8 mouse cellular contexts compared by ENCODE assay signal in the genomic region with DNA sequence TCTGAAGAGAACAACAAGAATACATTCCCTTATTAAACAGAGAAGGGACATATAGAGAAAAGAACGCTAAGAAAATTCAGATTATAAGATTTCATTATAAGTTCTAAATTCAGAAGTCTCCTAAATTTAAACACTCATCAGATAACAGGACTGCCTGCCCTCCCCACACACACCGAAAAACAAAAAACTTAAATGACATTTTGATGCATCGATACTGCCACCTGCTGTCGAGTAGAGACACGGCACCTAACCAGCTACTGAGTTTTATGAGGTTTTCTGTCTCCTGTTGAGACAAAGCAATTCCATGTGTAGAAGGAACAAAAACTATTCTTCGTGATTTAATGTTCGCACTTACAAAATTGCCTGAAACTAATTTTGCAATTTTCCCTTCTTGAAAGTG. TPM values are rescaled to one million over a fixed set of nuclear protein-coding genes. Genes with fewer than 3 reads are reported as not detected.
A peak's percentile ranks its signal among the peaks of the same experiment; 100 is the strongest.
DNase-seq lines count a peak whose midpoint lies in the region; ATAC-seq and TF ChIP-seq lines count a peak whose summit lies in the region.

No protein-coding gene starts in this region.

- peak overlapping the region; percentile 45 for H3K4me3 ChIP-seq in embryonic facial prominence, embryonic 13.5 days
- H3K4me3 ChIP-seq in heart, adult 2 months, result peak overlapping the region; percentile 37
- peak overlapping the region; percentile 49 for H3K4me3 ChIP-seq in limb, embryonic 10.5 days
- H3K4me3 ChIP-seq in midbrain, embryonic 12.5 days, result peak overlapping the region; percentile 37

- TF ChIP-seq CTCF in heart, adult 2 months (IDR thresholded peaks at IDR 0.05), result peak; percentile 88

- no peaks in the 10 kb centered on the region for H3K36me3 ChIP-seq in embryonic facial prominence, embryonic 13.5 days
- H3K36me3 ChIP-seq in heart, adult 2 months (ENCODE audit: control insufficient read depth, insufficient read depth, low read length), result no peaks in the 10 kb centered on the region
- H3K36me3 ChIP-seq in limb, embryonic 10.5 days, result no peaks in the 10 kb centered on the region
- no peaks in the 10 kb centered on the region for H3K36me3 ChIP-seq in midbrain, embryonic 12.5 days

- no peak for TF ChIP-seq POLR2A in heart, adult 2 months (IDR thresholded peaks at IDR 0.05; ENCODE audit: insufficient read depth, low read depth, low read length)

- DNase-seq in 3134 (ENCODE audit: extremely low read depth, insufficient read length, low spot score), result peak; percentile 11
- peak; percentile 27 for DNase-seq in adrenal gland, adult 8-10 months
- DNase-seq in heart, adult 2 months, result peak; percentile 28 to 40
- peak; percentile 45 for DNase-seq in kidney, adult 18-20 months
- peak; percentile 73 for DNase-seq in limb, embryonic 10.5 days (ENCODE audit: low spot score)
- DNase-seq in spleen, postnatal 36 days (ENCODE audit: low spot score in 2 of 2), result peak; percentile 3 to 25

- H3K9me3 ChIP-seq in embryonic facial prominence, embryonic 13.5 days, result no peaks in the 10 kb centered on the region
- H3K9me3 ChIP-seq in limb, embryonic 10.5 days (replicated peaks), result no peaks in the 10 kb centered on the region
- no peaks in the 10 kb centered on the region for H3K9me3 ChIP-seq in midbrain, embryonic 12.5 days

- no peak for ATAC-seq in embryonic facial prominence, embryonic 13.5 days (ENCODE audit: insufficient number of reproducible peaks, insufficient read depth, low FRiP score, low TSS enrichment, low read depth)
- peak; percentile 70 for ATAC-seq in midbrain, embryonic 12.5 days (ENCODE audit: low FRiP score, low read depth)

- intact Hi-C loops in heart, adult 2 months (cut with DNase I), result loop anchor here (1.0 kb wide), 1 partner anchor 473 kb away; no protein-coding TSS in a partner anchor

- no peak for TF ChIP-seq EP300 in heart, adult 2 months (IDR thresholded peaks at IDR 0.05; ENCODE audit: insufficient read depth, low read depth, low read length)

- H3K4me1 ChIP-seq in embryonic facial prominence, embryonic 13.5 days, result no peaks in the 10 kb centered on the region; the same call in 1 of the 2 replicates
- no peaks in the 10 kb centered on the region; the same call in 1 of the 2 replicates for H3K4me1 ChIP-seq in heart, adult 2 months (ENCODE audit: control insufficient read depth, insufficient read depth, low read length)
- peaks cover 35% of the 10 kb centered on the region for H3K4me1 ChIP-seq in limb, embryonic 10.5 days
- 0 out of 2 replicates have a peak, but pooled peaks cover 2% of the 10 kb centered on the region for H3K4me1 ChIP-seq in midbrain, embryonic 12.5 days

- H3K79me2 ChIP-seq in heart, adult 2 months (replicated peaks; ENCODE audit: control insufficient read depth, insufficient read depth, low read length), result no peaks in the 10 kb centered on the region

- no peak overlapping the region for H3K27ac ChIP-seq in embryonic facial prominence, embryonic 13.5 days
- H3K27ac ChIP-seq in heart, adult 2 months, result no peak overlapping the region
- H3K27ac ChIP-seq in limb, embryonic 10.5 days, result peak overlapping the region; percentile 82
- H3K27ac ChIP-seq in midbrain, embryonic 12.5 days (replicated peaks), result no peak overlapping the region

- no peaks in the 10 kb centered on the region for H3K27me3 ChIP-seq in embryonic facial prominence, embryonic 13.5 days
- peaks cover 1% of the 10 kb centered on the region; the same call in 1 of the 2 replicates for H3K27me3 ChIP-seq in heart, adult 2 months (ENCODE audit: control insufficient read depth, insufficient read depth, low read length)
- H3K27me3 ChIP-seq in limb, embryonic 10.5 days (ENCODE audit: low read depth, poor library complexity, severe bottlenecking), result no peaks in the 10 kb centered on the region
- H3K27me3 ChIP-seq in midbrain, embryonic 12.5 days, result no peaks in the 10 kb centered on the region

- WGBS in embryonic facial prominence, embryonic 13.5 days, result under 1% methylated on average over 7 of the region's 7 CpGs
- under 1% methylated on average over 7 of the region's 7 CpGs for WGBS in heart, adult 2 months
- 3% methylated on average over 7 of the region's 7 CpGs for whole genome bisulfite sequencing in limb, embryonic 10.5 days
- 3% methylated on average over 7 of the region's 7 CpGs for WGBS in midbrain, embryonic 12.5 days

- no peak overlapping the region for H3K9ac ChIP-seq in embryonic facial prominence, embryonic 13.5 days
- no peak overlapping the region for H3K9ac ChIP-seq in heart, adult 2 months (ENCODE audit: low read depth, low read length)
- no peak overlapping the region for H3K9ac ChIP-seq in midbrain, embryonic 12.5 days (replicated peaks)

- H3K4me2 ChIP-seq in embryonic facial prominence, embryonic 13.5 days, result peak overlapping the region; percentile 74
- H3K4me2 ChIP-seq in midbrain, embryonic 12.5 days (replicated peaks), result peak overlapping the region; percentile 60

RNA-seq across cellular contexts. Expression of gene Gfral, which starts 23.2 kb away (rescaled TPM):
- not detected for total RNA-seq in adrenal gland, adult 8-10 months (2022)
- polyA plus RNA-seq in embryonic facial prominence, embryonic 13.5 days (2015; fragmentation: Nextera tagmentation; extraction: Ambion mirVana), result 0.14 TPM in 1 of 2 replicates, not detected in the other
- total RNA-seq in heart, adult 2 months (2021), result not detected
- not detected in 2 replicates for polyA plus RNA-seq in heart, adult 2 months (2012; rRNA removed)
- not detected in 2 replicates for polyA plus RNA-seq in limb, embryonic 10.5 days (2016; fragmentation: Nextera tagmentation; extraction: Ambion mirVana)
- polyA plus RNA-seq in midbrain, embryonic 12.5 days (2016; fragmentation: Nextera tagmentation; extraction: Ambion mirVana), result not detected in 2 replicates

Comparison
In these comparisons a context has a peak if more than half of its experiments do, and no peak if none do; other contexts are left out.
1. DNase-seq: peak in every context shown above with its lines; median percentile 73 in limb, embryonic 10.5 days; 45 in kidney, adult 18-20 months; 34 in heart, adult 2 months; 27 in adrenal gland, adult 8-10 months; 14 in spleen, postnatal 36 days; 11 in 3134.